In genomic region chr2:168231471-168231829, GRCm38 (mm10) we compare ENCODE assay signal across 8 mouse cellular contexts. TPM values are rescaled to one million over a fixed set of nuclear protein-coding genes. Genes with fewer than 3 reads are reported as not detected.
DNase-seq lines count a peak whose midpoint lies in the region; ATAC-seq and TF ChIP-seq lines count a peak whose summit lies in the region.

No protein-coding gene starts in this region.

- H3K27me3 ChIP-seq in megakaryocyte, embryonic 14.5 days (replicated peaks) = peaks cover 4% of the 10 kb centered on the region
- H3K27me3 ChIP-seq in intestine, postnatal 0 days (replicated peaks; ENCODE audit: control insufficient read depth, insufficient read depth, low read length) = no peaks in the 10 kb centered on the region

- TF ChIP-seq POLR2A in olfactory bulb, adult 2 months (IDR thresholded peaks at IDR 0.05; ENCODE audit: insufficient read depth, low read depth, low read length) = no peak

- peaks cover 34% of the 10 kb centered on the region for H3K36me3 ChIP-seq in megakaryocyte, embryonic 14.5 days (replicated peaks; ENCODE audit: low read length)
- peaks cover 13% of the 10 kb centered on the region for H3K36me3 ChIP-seq in intestine, postnatal 0 days (ENCODE audit: control insufficient read depth, insufficient read depth)

- 0 out of 2 replicates have a peak overlapping the region, but pooled peaks have one; percentile 80 for H3K27ac ChIP-seq in intestine, postnatal 0 days (ENCODE audit: low read depth, low read length)
- no peak overlapping the region for H3K27ac ChIP-seq in olfactory bulb, adult 2 months (ENCODE audit: insufficient read depth, low read depth, low read length)

- H3K4me1 ChIP-seq in megakaryocyte, embryonic 14.5 days = peaks cover 52% of the 10 kb centered on the region
- peaks cover 20% of the 10 kb centered on the region; the same call in 1 of the 2 replicates for H3K4me1 ChIP-seq in intestine, postnatal 0 days (replicated peaks; ENCODE audit: control insufficient read depth, insufficient read depth, low read length)
- peaks cover 16% of the 10 kb centered on the region for H3K4me1 ChIP-seq in olfactory bulb, adult 2 months (ENCODE audit: control insufficient read depth, insufficient read depth, low read length)

- 49% methylated on average over 33 of the region's 33 CpGs for WGBS in intestine, postnatal 0 days
- WGBS in olfactory bulb, adult 2 months = 67% methylated on average over 33 of the region's 33 CpGs

- ATAC-seq in megakaryocyte, adult 5-6 weeks (ENCODE audit: poor library complexity, severe bottlenecking) = no peak
- ATAC-seq in intestine, postnatal 0 days = no peak
- no peak for ATAC-seq in erythroid progenitor cell, adult 5-6 weeks (replicated peaks; ENCODE audit: low FRiP score, poor library complexity, severe bottlenecking)

- peak overlapping the region; percentile 98 for H3K4me2 ChIP-seq in intestine, postnatal 0 days (replicated peaks; ENCODE audit: low read depth)

- DNase-seq in adrenal gland, adult 8-10 months = peak; percentile 17
- DNase-seq in adrenal gland, postnatal 14 days = no peak
- no peak for DNase-seq in urinary bladder, postnatal 14 days (ENCODE audit: low spot score)

- no peak for TF ChIP-seq CTCF in intestine, postnatal 0 days (IDR thresholded peaks at IDR 0.05; ENCODE audit: low read depth)
- TF ChIP-seq CTCF in olfactory bulb, adult 2 months (IDR thresholded peaks at IDR 0.05; ENCODE audit: insufficient read depth, low read depth, low read length) = no peak

- peak overlapping the region; percentile 99 for H3K4me3 ChIP-seq in megakaryocyte, embryonic 14.5 days (replicated peaks)
- peak overlapping the region; percentile 98 for H3K4me3 ChIP-seq in intestine, postnatal 0 days (ENCODE audit: low read depth, low read length)
- peak overlapping the region; percentile 65 for H3K4me3 ChIP-seq in olfactory bulb, adult 2 months (ENCODE audit: insufficient read depth, low read depth, low read length)

- peak overlapping the region; percentile 93 for H3K9ac ChIP-seq in intestine, postnatal 0 days (ENCODE audit: low read depth, low read length)

- no peaks in the 10 kb centered on the region for H3K9me3 ChIP-seq in megakaryocyte, embryonic 14.5 days
- no peaks in the 10 kb centered on the region for H3K9me3 ChIP-seq in intestine, postnatal 0 days (ENCODE audit: control insufficient read depth)

RNA-seq across cellular contexts. Expression of gene Mocs3, which starts 1.0 kb away (rescaled TPM):
- 10 to 100 TPM; 16.2 to 18.6 (median 17.9) TPM for total RNA-seq in adrenal gland, adult 8-10 months (2022)
- 11.9 and 12.2 TPM in 2 replicates for total RNA-seq in adrenal gland, postnatal 14 days (2021)
- polyA plus RNA-seq in megakaryocyte, embryonic 14.5 days (2012; ENCODE audit: insufficient read depth, low replicate concordance) = 10.5 and 36.4 TPM in 2 replicates
- 3.4 and 4.0 TPM in 2 replicates for total RNA-seq in megakaryocyte, adult 5-6 weeks (2015)
- 1.7 and 2.1 TPM in 2 replicates for total RNA-seq in megakaryocyte, adult 5-6 weeks (2017)
- polyA plus RNA-seq in intestine, postnatal 0 days (2015; fragmentation: Nextera tagmentation; extraction: Ambion mirVana) = 6.6 and 7.3 TPM in 2 replicates
- not detected in 2 replicates for polyA plus RNA-seq in olfactory bulb, adult 2 months (2012; ENCODE audit: insufficient read depth, insufficient read length, low replicate concordance, missing spikeins)
- total RNA-seq in erythroid progenitor cell, adult 5-6 weeks (2015; ENCODE audit: low replicate concordance) = 0.72 and 1.7 TPM in 2 replicates
- 1.2 and 1.3 TPM in 2 replicates for total RNA-seq in erythroid progenitor cell, adult 5-6 weeks (2017; ENCODE audit: low replicate concordance)

RNA-seq across cellular contexts. Expression of gene Dpm1, which starts 1.1 kb away (rescaled TPM):
- 100 to 1,000 TPM; 107 to 133 (median 132) TPM for total RNA-seq in adrenal gland, adult 8-10 months (2022)
- total RNA-seq in adrenal gland, postnatal 14 days (2021) = 116 and 126 TPM in 2 replicates
- 34.7 and 155 TPM in 2 replicates for polyA plus RNA-seq in megakaryocyte, embryonic 14.5 days (2012; ENCODE audit: insufficient read depth, low replicate concordance)
- 59.5 and 81.8 TPM in 2 replicates for total RNA-seq in megakaryocyte, adult 5-6 weeks (2015)
- total RNA-seq in megakaryocyte, adult 5-6 weeks (2017) = 28.1 and 67.3 TPM in 2 replicates
- polyA plus RNA-seq in intestine, postnatal 0 days (2015; fragmentation: Nextera tagmentation; extraction: Ambion mirVana) = 130 and 131 TPM in 2 replicates
- polyA plus RNA-seq in olfactory bulb, adult 2 months (2012; ENCODE audit: insufficient read depth, insufficient read length, low replicate concordance, missing spikeins) = 686 TPM in 1 of 2 replicates, not detected in the other
- 44.0 TPM in 2 replicates for total RNA-seq in erythroid progenitor cell, adult 5-6 weeks (2015; ENCODE audit: low replicate concordance)
- total RNA-seq in erythroid progenitor cell, adult 5-6 weeks (2017; ENCODE audit: low replicate concordance) = 5.4 and 18.9 TPM in 2 replicates

RNA-seq across cellular contexts. Expression of gene Gm20716, which starts 1.3 kb away (rescaled TPM):
- 10 to 100 TPM; 25.8 to 44.4 (median 34.9) TPM for total RNA-seq in adrenal gland, adult 8-10 months (2022)
- 25.8 and 28.0 TPM in 2 replicates for total RNA-seq in adrenal gland, postnatal 14 days (2021)
- not detected in 2 replicates for polyA plus RNA-seq in megakaryocyte, embryonic 14.5 days (2012; ENCODE audit: insufficient read depth, low replicate concordance)
- total RNA-seq in megakaryocyte, adult 5-6 weeks (2015) = 36.1 and 47.1 TPM in 2 replicates
- 33.2 and 44.6 TPM in 2 replicates for total RNA-seq in megakaryocyte, adult 5-6 weeks (2017)
- 4.8 and 5.2 TPM in 2 replicates for polyA plus RNA-seq in intestine, postnatal 0 days (2015; fragmentation: Nextera tagmentation; extraction: Ambion mirVana)
- not detected in 2 replicates for polyA plus RNA-seq in olfactory bulb, adult 2 months (2012; ENCODE audit: insufficient read depth, insufficient read length, low replicate concordance, missing spikeins)
- total RNA-seq in erythroid progenitor cell, adult 5-6 weeks (2015; ENCODE audit: low replicate concordance) = 9.7 and 14.3 TPM in 2 replicates
- 23.0 and 28.4 TPM in 2 replicates for total RNA-seq in erythroid progenitor cell, adult 5-6 weeks (2017; ENCODE audit: low replicate concordance)

RNA-seq across cellular contexts. Expression of gene Adnp, which starts 24.5 kb away (rescaled TPM):
- total RNA-seq in adrenal gland, adult 8-10 months (2022) = 10 to 100 TPM; 49.1 to 73.9 (median 56.2) TPM
- 48.9 and 51.8 TPM in 2 replicates for total RNA-seq in adrenal gland, postnatal 14 days (2021)
- 9.5 and 14.3 TPM in 2 replicates for polyA plus RNA-seq in megakaryocyte, embryonic 14.5 days (2012; ENCODE audit: insufficient read depth, low replicate concordance)
- total RNA-seq in megakaryocyte, adult 5-6 weeks (2015) = 17.2 and 21.8 TPM in 2 replicates
- total RNA-seq in megakaryocyte, adult 5-6 weeks (2017) = 2.3 and 4.9 TPM in 2 replicates
- polyA plus RNA-seq in intestine, postnatal 0 days (2015; fragmentation: Nextera tagmentation; extraction: Ambion mirVana) = 5.4 and 6.5 TPM in 2 replicates
- 82.3 TPM in 1 of 2 replicates, not detected in the other for polyA plus RNA-seq in olfactory bulb, adult 2 months (2012; ENCODE audit: insufficient read depth, insufficient read length, low replicate concordance, missing spikeins)
- total RNA-seq in erythroid progenitor cell, adult 5-6 weeks (2015; ENCODE audit: low replicate concordance) = 18.0 and 38.1 TPM in 2 replicates
- total RNA-seq in erythroid progenitor cell, adult 5-6 weeks (2017; ENCODE audit: low replicate concordance) = 0.53 and 17.5 TPM in 2 replicates

RNA-seq across cellular contexts. Expression of gene Kcng1, which starts 50.1 kb away (rescaled TPM):
- total RNA-seq in adrenal gland, adult 8-10 months (2022) = under 1 TPM in 1 of 4 experiments, not detected in 3; 0.08 TPM
- 0.08 TPM in 1 of 2 replicates, not detected in the other for total RNA-seq in adrenal gland, postnatal 14 days (2021)
- polyA plus RNA-seq in megakaryocyte, embryonic 14.5 days (2012; ENCODE audit: insufficient read depth, low replicate concordance) = 0.03 TPM in 1 of 2 replicates, not detected in the other
- total RNA-seq in megakaryocyte, adult 5-6 weeks (2015) = 0.09 and 0.69 TPM in 2 replicates
- 0.24 TPM in 1 of 2 replicates, not detected in the other for total RNA-seq in megakaryocyte, adult 5-6 weeks (2017)
- polyA plus RNA-seq in intestine, postnatal 0 days (2015; fragmentation: Nextera tagmentation; extraction: Ambion mirVana) = 1.8 and 1.9 TPM in 2 replicates
- not detected in 2 replicates for polyA plus RNA-seq in olfactory bulb, adult 2 months (2012; ENCODE audit: insufficient read depth, insufficient read length, low replicate concordance, missing spikeins)
- total RNA-seq in erythroid progenitor cell, adult 5-6 weeks (2015; ENCODE audit: low replicate concordance) = not detected in 2 replicates
- total RNA-seq in erythroid progenitor cell, adult 5-6 weeks (2017; ENCODE audit: low replicate concordance) = not detected in 2 replicates
